Mouse (Mus musculus) limb, embryonic 12.5 days (tissue): ENCODE measurements around the gene Esp24. TPM values are rescaled to one million over a fixed set of nuclear protein-coding genes. Genes with fewer than 3 reads are reported as not detected.
"Not testable (repeated sequence)": the region's sequence is repeated elsewhere in the genome, so short reads cannot be mapped to it uniquely, and the experiment has no call there.

Source experiments
- ATAC-seq: fragments of 200-750 bp; cut with Nextera tagmentation; 2 replicates; pipeline ENCODE4 v1.8.0; 2017; ENCODE audit warnings: low read depth, moderate TSS enrichment; ENCODE audit not compliant: insufficient number of reproducible peaks, insufficient read depth, low FRiP score, low TSS enrichment
- H3K27ac ChIP-seq: fragments of 300-500 bp; sonication (generic); 2 replicates; pipeline ENCODE4 v1.5.1; 2016; ENCODE audit warnings: mild to moderate bottlenecking, moderate library complexity
- H3K27me3 ChIP-seq: fragments of 300-500 bp; sonication (generic); 2 replicates; pipeline ENCODE4 v1.6.1; 2016; ENCODE audit warnings: mild to moderate bottlenecking, moderate library complexity
- H3K36me3 ChIP-seq: fragments of 300-500 bp; sonication (generic); 2 replicates; pipeline ENCODE4 v1.6.1; 2016; ENCODE audit warnings: mild to moderate bottlenecking, moderate library complexity
- H3K4me1 ChIP-seq: fragments of 300-500 bp; sonication (generic); replicated peaks from 2 replicates; pipeline ENCODE4 v1.6.1; 2016
- H3K4me2 ChIP-seq: fragments of 300-500 bp; sonication (generic); 2 replicates; pipeline ENCODE4 v1.6.1; 2016; ENCODE audit warnings: mild to moderate bottlenecking, moderate library complexity
- H3K4me3 ChIP-seq: fragments of 300-500 bp; sonication (generic); replicated peaks from 2 replicates; pipeline ENCODE4 v1.5.1; 2016; ENCODE audit warnings: mild to moderate bottlenecking
- H3K9ac ChIP-seq: fragments of 300-500 bp; sonication (generic); replicated peaks from 2 replicates; pipeline ENCODE4 v1.6.1; 2016; ENCODE audit warnings: mild to moderate bottlenecking, moderate library complexity
- H3K9me3 ChIP-seq: fragments of 300-500 bp; sonication (generic); 2 replicates; pipeline ENCODE4 v1.6.1; 2016; ENCODE audit warnings: mild to moderate bottlenecking, moderate library complexity
- WGBS: fragments of 180-500 bp; shearing (Covaris S2); methylation state at CpG from one replicate; pipeline ENCODE4 v1.1.7; 2016; 5-methylcytosine and 5-hydroxymethylcytosine counted together
- polyA plus RNA-seq: library from polyadenylated mRNA; unstranded; fragments of >200 nt; fragmentation: Nextera tagmentation; extraction: Ambion mirVana; gene quantifications from 2 replicates; pipeline ENCODE4 v1.2.1, GENCODE M21; 2016

Esp24 gene
- not detected in 2 replicates for polyA plus RNA-seq

DNA sequence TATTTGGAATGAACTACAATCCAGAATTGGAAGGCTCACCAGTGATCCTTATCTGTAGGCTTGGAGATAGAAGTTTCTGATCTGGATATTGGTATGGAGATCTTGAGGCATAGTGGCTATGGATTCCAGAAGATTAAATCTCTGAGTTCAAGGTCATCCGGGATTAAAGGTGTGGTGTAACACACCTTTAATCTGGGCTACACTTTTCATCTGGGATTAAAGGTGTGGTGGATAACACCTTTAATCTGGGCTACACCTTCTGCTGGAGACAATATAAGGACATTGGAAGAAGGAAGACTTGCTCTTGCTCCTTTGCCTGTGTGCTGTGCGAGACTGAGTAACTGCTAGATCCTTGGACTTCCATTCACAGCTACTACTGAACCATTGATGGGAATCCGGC, at the start of gene Esp24:
Gene Esp24 (plus strand): TSS at position 301 of the 400 bp plus-strand sequence.
- not testable (repeated sequence) for ATAC-seq, H3K36me3 ChIP-seq, H3K4me2 ChIP-seq, H3K9ac ChIP-seq, H3K4me3 ChIP-seq, H3K27ac ChIP-seq, H3K4me1 ChIP-seq, H3K27me3 ChIP-seq
- peaks cover 11% of the 10 kb centered on the region; the same call in 1 of the 2 replicates for H3K9me3 ChIP-seq
- 91% methylated on average over 3 of the region's 3 CpGs for WGBS

DNA sequence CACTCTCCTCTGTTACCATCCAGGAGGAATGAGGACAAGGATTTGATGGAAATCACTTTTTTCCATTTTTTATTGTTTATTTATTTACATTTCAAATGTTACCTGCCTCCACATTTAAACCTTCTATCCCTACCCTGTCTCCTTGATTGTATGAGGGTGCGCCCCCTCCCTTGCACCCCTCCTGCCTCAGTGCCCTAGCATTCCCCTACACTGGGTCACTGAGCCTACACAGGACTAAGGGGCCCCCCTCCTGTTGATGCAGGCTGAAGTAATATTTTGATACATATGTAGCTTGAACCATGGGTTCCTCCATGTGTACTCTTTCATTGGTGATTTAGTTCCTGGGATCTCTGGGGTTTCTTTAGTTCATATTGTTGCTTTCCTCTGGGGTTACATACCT, 26.6 kb upstream of the Esp24 start:
- WGBS = 81% methylated on average over 1 of the region's 1 CpGs

DNA sequence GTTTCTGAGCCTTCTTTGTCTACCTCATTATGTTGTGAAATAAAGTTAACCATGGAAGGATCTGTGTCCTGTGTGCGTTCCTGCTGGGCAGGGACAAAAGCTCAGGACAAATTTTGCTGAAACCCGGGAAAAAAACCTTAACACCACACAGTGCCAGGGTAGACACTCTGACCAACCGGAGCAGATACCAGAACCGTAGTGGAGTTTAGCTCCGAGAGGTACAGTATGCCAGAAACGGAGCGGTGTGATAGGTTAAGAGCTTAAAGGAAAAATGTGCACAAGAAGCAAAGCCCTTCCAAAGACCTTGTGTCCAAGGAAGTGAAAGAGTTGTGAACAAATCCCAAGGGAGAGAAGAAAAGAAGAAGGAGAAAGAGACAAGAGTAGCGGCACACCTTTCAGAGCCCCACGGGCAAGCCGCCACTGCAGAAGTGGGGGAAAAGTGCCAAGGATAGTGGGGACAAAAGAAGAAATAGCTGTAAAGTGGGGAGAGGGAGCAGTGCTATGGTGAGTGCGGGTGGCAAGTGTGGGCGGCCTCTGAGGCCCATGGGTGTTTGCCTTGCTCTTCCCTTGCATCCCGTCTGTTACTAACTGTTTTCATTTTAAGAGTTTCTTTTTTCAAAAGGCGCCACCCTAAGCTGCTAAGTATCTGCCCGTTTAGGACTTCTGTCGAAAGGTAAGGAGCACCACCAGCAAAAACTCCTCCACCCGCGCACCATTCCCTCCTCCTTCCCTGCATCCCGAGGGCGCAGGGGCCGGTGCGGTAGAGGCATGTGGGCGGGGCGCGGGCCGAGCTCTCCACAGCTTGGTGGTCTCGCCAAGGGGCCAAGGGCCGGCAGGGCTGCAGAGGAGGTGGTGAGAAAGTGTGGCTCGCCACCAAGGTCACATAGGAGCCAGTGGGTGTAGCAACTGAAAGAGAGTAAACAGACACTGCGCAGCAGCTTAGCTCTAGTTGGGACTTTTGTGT, 25.5 kb upstream of the Esp24 start:
- 42% methylated on average over 30 of the region's 30 CpGs for WGBS
- no peak overlapping the region for H3K4me3 ChIP-seq
- H3K4me1 ChIP-seq = no peaks in the 10 kb centered on the region
- H3K9me3 ChIP-seq = peaks cover 25% of the 10 kb centered on the region; the same call in 1 of the 2 replicates
- no peak overlapping the region for H3K9ac ChIP-seq
- no peaks in the 10 kb centered on the region for H3K36me3 ChIP-seq
- ATAC-seq = no peak
- no peak overlapping the region for H3K27ac ChIP-seq
- no peaks in the 10 kb centered on the region for H3K27me3 ChIP-seq
- no peak overlapping the region for H3K4me2 ChIP-seq

More for the DNA sequence above, 26.6 kb upstream of the Esp24 start:
- ATAC-seq = no peak
- Histone ChIP-seq H3K4me3 (no peak overlapping the region), H3K27me3 (no peaks in the 10 kb centered on the region), H3K36me3 (no peaks in the 10 kb centered on the region), H3K9ac (no peak overlapping the region), H3K9me3 (0 out of 2 replicates have a peak, but pooled peaks cover 19% of the 10 kb centered on the region), H3K4me2 (no peak overlapping the region), H3K27ac (no peak overlapping the region), H3K4me1 (no peaks in the 10 kb centered on the region)

DNA sequence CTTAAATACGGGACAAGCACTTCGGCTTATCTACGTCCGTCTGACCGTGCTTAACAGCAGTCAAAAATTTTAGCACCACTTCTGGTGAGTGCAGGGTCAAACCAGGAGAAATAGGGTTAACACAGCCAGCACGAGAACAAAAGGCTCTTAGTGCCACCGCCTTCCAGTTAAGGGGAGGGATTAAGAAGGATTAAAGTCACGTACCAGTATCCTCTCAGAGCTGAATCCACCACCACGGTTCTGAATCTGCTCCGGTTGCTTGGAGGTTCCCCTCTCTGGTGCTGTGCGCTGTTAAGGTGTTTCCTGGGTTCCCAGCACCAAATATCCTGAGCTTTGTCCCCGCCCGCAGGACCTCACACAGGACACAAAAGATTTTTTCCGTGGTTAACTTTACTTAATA, 19.3 kb upstream of the Esp24 start:
- H3K9me3 ChIP-seq = peaks cover 22% of the 10 kb centered on the region; the same call in 1 of the 2 replicates
- no peak overlapping the region for H3K27ac ChIP-seq
- H3K27me3 ChIP-seq = no peaks in the 10 kb centered on the region
- H3K4me1 ChIP-seq = no peaks in the 10 kb centered on the region
- H3K4me3 ChIP-seq = no peak overlapping the region
- H3K9ac ChIP-seq = no peak overlapping the region
- no peaks in the 10 kb centered on the region for H3K36me3 ChIP-seq
- H3K4me2 ChIP-seq = no peak overlapping the region
- ATAC-seq = no peak
- 65% methylated on average over 14 of the region's 14 CpGs for whole genome bisulfite sequencing

GRCm38 (mm10) chr17:39043241-39043640, 6.7 kb downstream of the Esp24 start, which contains the start of gene Gm21903:
Gene Gm21903, minus strand, starts transcription at chr17:39043341.
- Histone ChIP-seq H3K4me2 (no peak within 1 kb of the TSS), H3K4me3 (no peak within 1 kb of the TSS), H3K27me3 (no peaks in the 10 kb centered on the region), H3K36me3 (no peaks in the 10 kb centered on the region), H3K9me3 (peaks cover 8% of the 10 kb centered on the region), H3K4me1 (no peaks in the 10 kb centered on the region), H3K27ac (no peak within 1 kb of the TSS), H3K9ac (no peak within 1 kb of the TSS)
- ATAC-seq = no peak

- Histone ChIP-seq H3K27me3 (no peaks in the 10 kb centered on the region), H3K4me3 (no peak overlapping the region), H3K9ac (no peak overlapping the region), H3K9me3 (peaks cover 26% of the 10 kb centered on the region), H3K36me3 (no peaks in the 10 kb centered on the region), H3K27ac (no peak overlapping the region), H3K4me2 (no peak overlapping the region), H3K4me1 (no peaks in the 10 kb centered on the region)
- no peak for ATAC-seq
Observed at GRCm38 (mm10) chr17:39063641-39064040, 27.1 kb downstream of the Esp24 start.

DNA sequence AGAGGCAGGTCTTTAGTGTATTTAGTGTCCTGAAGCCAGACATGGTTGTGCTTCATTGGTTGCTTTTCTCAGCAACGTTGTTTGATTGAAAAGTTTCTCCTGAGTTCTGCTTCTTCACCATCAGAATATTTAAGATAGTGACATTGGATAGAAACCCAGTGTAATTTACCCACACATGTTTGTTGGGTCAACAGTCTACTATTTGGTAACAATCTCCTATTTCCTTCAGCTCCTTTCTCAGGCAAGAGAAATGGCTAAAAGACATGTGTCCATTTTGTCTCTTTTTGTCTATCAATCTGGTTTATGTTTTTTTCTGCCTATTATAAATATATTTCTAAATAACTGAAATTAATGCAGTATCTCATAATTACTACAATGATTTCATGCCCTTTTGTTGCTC, 40.4 kb downstream of the Esp24 start, which contains the start of gene Esp23:
Gene Esp23 (minus strand): TSS at position 101 of the 400 bp plus-strand sequence.
- Histone ChIP-seq H3K36me3 (no peaks in the 10 kb centered on the region), H3K27ac (no peak within 1 kb of the TSS), H3K9me3 (peaks cover 19% of the 10 kb centered on the region), H3K4me2 (no peak within 1 kb of the TSS), H3K9ac (no peak within 1 kb of the TSS), H3K4me3 (no peak within 1 kb of the TSS), H3K4me1 (no peaks in the 10 kb centered on the region), H3K27me3 (no peaks in the 10 kb centered on the region)
- ATAC-seq = no peak
- 55% methylated on average over 1 of the region's 1 CpGs for WGBS

Other genes with a start within 250 kb of the Esp24 start
- gene Gm21903, start 6.6 kb downstream of the Esp24 start, polyA plus RNA-seq = not detected in 2 replicates
- gene Esp23, start 40.3 kb downstream of the Esp24 start, polyA plus RNA-seq = not detected in 2 replicates
- not detected in 2 replicates for gene Esp22, start 58.6 kb downstream of the Esp24 start, polyA plus RNA-seq